Mouse (Mus musculus) thymus, adult 2 months (tissue): ENCODE results near the gene Eya3.

Experiments
- CTCF ChIP-seq: fragments of 200-500 bp; IDR thresholded peaks from 2 replicates; pipeline ENCODE4 v1.5.1; 2012; ENCODE audit warnings: mild to moderate bottlenecking, control low read depth, low read length, moderate library complexity, borderline replicate concordance; ENCODE audit not compliant: control insufficient read depth, poor library complexity, insufficient read depth; ENCODE audit errors: extremely low read depth
- POLR2A ChIP-seq: fragments of 200-500 bp; IDR thresholded peaks from 2 replicates; pipeline ENCODE4 v1.6.1; 2012; ENCODE audit warnings: mild to moderate bottlenecking, low read length, control low read depth, moderate library complexity; ENCODE audit not compliant: control insufficient read depth, poor library complexity, insufficient read depth; ENCODE audit errors: extremely low read depth

- TF ChIP-seq CTCF (no peak), POLR2A (no peak)
These were observed 28.3 kb upstream of the Eya3 start for GRCm38 (mm10) chr4:132610301-132610984.
